Mouse (Mus musculus): ENCODE measurements around the gene Hist2h3c1.

GRCm38 (mm10) chr3:96277428-96277799 lies 30.9 kb downstream of the Hist2h3c1 start:
- TF ChIP-seq CTCF (conservative IDR thresholded peaks at IDR 0.05; ENCODE audit: low read length) (peak; percentile 30; the same call in 1 of the 2 replicates), NANOG (IDR thresholded peaks at IDR 0.05; ENCODE audit: borderline replicate concordance, low read length) (no peak), POU5F1 (IDR thresholded peaks at IDR 0.05; ENCODE audit: borderline replicate concordance, low read length) (no peak)
